Mouse (Mus musculus) heart, embryonic 12.5 days (tissue): Measurements from ENCODE around the gene Rab7. TPM values are rescaled to one million over a fixed set of nuclear protein-coding genes. Genes with fewer than 3 reads are reported as not detected.

Source experiments
- ATAC-seq: fragments of 200-750 bp; cut with Nextera tagmentation; 2 replicates; pipeline ENCODE4 v1.8.0; 2017; ENCODE audit warnings: moderate TSS enrichment, moderate library complexity; ENCODE audit not compliant: insufficient number of reproducible peaks, low FRiP score
- H3K27ac ChIP-seq: fragments of 300-500 bp; sonication (generic); 2 replicates; pipeline ENCODE4 v1.5.1; 2016; ENCODE audit warnings: mild to moderate bottlenecking, moderate library complexity; ENCODE audit not compliant: poor library complexity, severe bottlenecking
- H3K27me3 ChIP-seq: fragments of 300-500 bp; sonication (generic); replicated peaks from 2 replicates; pipeline ENCODE4 v1.6.1; 2016; ENCODE audit warnings: mild to moderate bottlenecking, moderate library complexity
- H3K36me3 ChIP-seq: fragments of 300-500 bp; sonication (generic); 2 replicates; pipeline ENCODE4 v1.6.1; 2016; ENCODE audit warnings: mild to moderate bottlenecking, moderate library complexity
- H3K4me1 ChIP-seq: fragments of 300-500 bp; sonication (generic); replicated peaks from 2 replicates; pipeline ENCODE4 v1.6.1; 2016; ENCODE audit warnings: mild to moderate bottlenecking
- H3K4me2 ChIP-seq: fragments of 300-500 bp; sonication (generic); 2 replicates; pipeline ENCODE4 v1.6.1; 2016; ENCODE audit warnings: mild to moderate bottlenecking, moderate library complexity
- H3K4me3 ChIP-seq: fragments of 300-500 bp; sonication (generic); 2 replicates; pipeline ENCODE4 v1.5.1; 2016; ENCODE audit warnings: mild to moderate bottlenecking
- H3K9ac ChIP-seq: fragments of 300-500 bp; sonication (generic); 2 replicates; pipeline ENCODE4 v1.6.1; 2016; ENCODE audit warnings: mild to moderate bottlenecking, moderate library complexity
- H3K9me3 ChIP-seq: fragments of 300-500 bp; sonication (generic); replicated peaks from 2 replicates; pipeline ENCODE4 v1.6.1; 2016; ENCODE audit warnings: mild to moderate bottlenecking, moderate library complexity
- WGBS: fragments of 180-500 bp; shearing (Covaris S2); methylation state at CpG from one replicate; pipeline ENCODE4 v1.1.7; 2016; 5-methylcytosine and 5-hydroxymethylcytosine counted together
- polyA plus RNA-seq: library from polyadenylated mRNA; unstranded; fragments of >200 nt; fragmentation: Nextera tagmentation; extraction: Ambion mirVana; gene quantifications from 2 replicates; pipeline ENCODE4 v1.2.1, GENCODE M21; 2016

Rab7 gene
- polyA plus RNA-seq, 1 experiment from 2014 or later = 202 TPM

DNA sequence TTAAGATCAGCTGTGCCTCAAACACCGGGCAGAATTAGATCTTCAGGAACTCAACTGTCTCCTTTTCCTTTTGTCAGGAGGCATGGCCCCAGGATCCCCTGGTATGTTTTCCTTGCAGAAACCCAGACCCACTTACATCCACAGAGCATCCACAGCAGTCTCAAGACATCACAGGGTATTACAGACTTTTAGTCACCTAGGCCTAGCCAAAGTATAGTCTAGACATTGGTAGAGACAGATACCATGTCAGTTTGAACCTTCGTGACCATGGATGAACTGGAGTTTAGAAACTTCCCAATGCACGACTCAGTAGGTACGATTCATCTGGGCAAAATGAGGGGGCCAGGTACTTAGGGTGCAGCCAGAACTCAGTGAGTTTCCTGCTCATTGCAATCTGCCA, 46.7 kb downstream of the Rab7 start:
- WGBS = 82% methylated on average over 4 of the region's 4 CpGs
- peaks cover 32% of the 10 kb centered on the region for H3K4me1 ChIP-seq
- ATAC-seq = no peak
- H3K9me3 ChIP-seq = no peaks in the 10 kb centered on the region
- H3K9ac ChIP-seq = no peak overlapping the region
- no peak overlapping the region for H3K27ac ChIP-seq
- H3K4me2 ChIP-seq = no peak overlapping the region
- H3K4me3 ChIP-seq = no peak overlapping the region
- H3K27me3 ChIP-seq = no peaks in the 10 kb centered on the region
- peaks cover 47% of the 10 kb centered on the region for H3K36me3 ChIP-seq

DNA sequence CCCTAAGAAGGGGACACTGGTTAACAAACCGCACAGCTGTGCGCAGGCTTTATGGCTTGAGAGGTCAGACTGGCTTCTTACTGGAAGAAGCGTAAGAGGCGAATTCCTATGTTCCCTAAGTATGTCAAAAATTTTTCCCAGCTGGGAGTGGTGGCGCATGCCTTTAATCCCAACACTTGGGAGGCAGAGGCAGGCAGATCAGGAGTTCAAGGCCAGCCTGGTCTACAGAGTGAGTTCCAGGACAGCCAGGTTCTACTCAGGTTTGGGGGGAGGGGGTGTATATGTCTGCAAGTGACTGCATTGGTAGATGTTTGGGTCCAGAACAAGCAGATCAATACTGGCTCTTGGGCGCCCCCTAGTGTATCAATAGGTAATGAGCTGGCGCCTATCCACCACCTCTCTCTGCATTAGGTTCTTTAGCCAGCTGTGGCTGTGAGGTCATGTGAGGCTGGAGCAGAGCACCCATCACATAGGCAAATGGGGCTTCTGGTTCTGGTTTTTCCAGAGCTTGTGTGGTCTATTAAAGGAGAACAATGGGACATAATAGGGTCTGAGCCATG, 47.3 kb downstream of the Rab7 start:
- Histone ChIP-seq H3K36me3 (peaks cover 41% of the 10 kb centered on the region), H3K9me3 (no peaks in the 10 kb centered on the region), H3K4me2 (no peak overlapping the region), H3K4me3 (no peak overlapping the region), H3K27ac (no peak overlapping the region), H3K27me3 (no peaks in the 10 kb centered on the region), H3K9ac (no peak overlapping the region), H3K4me1 (peaks cover 35% of the 10 kb centered on the region)
- 63% methylated on average over 7 of the region's 7 CpGs for WGBS
- no peak for ATAC-seq

DNA sequence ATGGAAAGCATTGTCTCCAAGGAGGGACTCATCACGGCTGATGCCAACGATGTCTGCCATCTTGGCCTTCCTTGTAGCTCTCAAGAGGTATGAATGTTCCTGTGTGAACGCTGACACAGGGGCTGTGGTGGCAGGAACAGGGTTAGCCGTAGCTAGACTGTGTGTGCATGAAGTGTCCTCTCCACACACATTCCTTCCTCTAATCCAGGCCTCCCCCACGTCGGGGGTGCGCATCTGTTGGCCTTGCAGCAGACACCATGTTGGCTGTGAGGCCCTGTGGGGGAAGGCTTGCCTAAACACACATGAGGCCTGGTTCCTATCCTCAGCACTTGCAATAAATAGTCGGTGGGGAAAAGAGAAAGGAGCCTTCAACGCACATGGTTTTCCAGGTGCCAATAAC, 48.5 kb downstream of the Rab7 start:
- 70% methylated on average over 9 of the region's 9 CpGs for WGBS

DNA sequence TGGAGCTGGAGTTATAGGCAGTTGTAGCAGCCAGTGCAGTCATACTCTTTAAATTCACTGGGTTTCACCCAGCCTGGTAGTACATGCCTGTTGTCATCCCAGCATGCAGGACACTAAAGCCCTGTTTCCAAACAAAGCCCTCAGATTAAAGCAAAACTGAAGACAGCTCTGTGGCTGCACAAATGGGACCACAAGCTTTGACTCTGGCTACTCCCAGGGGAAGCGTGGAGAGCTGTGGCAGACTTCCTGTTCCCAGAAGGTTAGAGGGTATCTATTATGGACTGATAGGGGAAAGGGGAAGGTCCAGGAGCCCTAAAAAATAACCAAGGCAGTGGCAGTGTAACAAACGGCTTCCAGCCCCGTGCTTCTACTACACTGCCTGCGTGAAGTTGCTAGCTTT, 49.6 kb downstream of the Rab7 start:
- H3K27ac ChIP-seq = no peak overlapping the region
- H3K4me3 ChIP-seq = no peak overlapping the region
- H3K27me3 ChIP-seq = no peaks in the 10 kb centered on the region
- H3K4me1 ChIP-seq = peaks cover 41% of the 10 kb centered on the region
- 51% methylated on average over 4 of the region's 4 CpGs for WGBS
- H3K9ac ChIP-seq = no peak overlapping the region
- no peaks in the 10 kb centered on the region for H3K9me3 ChIP-seq
- ATAC-seq = no peak
- peaks cover 19% of the 10 kb centered on the region for H3K36me3 ChIP-seq
- no peak overlapping the region for H3K4me2 ChIP-seq

More for the DNA sequence above, 48.5 kb downstream of the Rab7 start:
- Histone ChIP-seq H3K4me2 (no peak overlapping the region), H3K4me3 (no peak overlapping the region), H3K27ac (no peak overlapping the region), H3K36me3 (peaks cover 30% of the 10 kb centered on the region), H3K9ac (no peak overlapping the region), H3K27me3 (no peaks in the 10 kb centered on the region), H3K4me1 (peaks cover 41% of the 10 kb centered on the region), H3K9me3 (no peaks in the 10 kb centered on the region)
- ATAC-seq = no peak

DNA sequence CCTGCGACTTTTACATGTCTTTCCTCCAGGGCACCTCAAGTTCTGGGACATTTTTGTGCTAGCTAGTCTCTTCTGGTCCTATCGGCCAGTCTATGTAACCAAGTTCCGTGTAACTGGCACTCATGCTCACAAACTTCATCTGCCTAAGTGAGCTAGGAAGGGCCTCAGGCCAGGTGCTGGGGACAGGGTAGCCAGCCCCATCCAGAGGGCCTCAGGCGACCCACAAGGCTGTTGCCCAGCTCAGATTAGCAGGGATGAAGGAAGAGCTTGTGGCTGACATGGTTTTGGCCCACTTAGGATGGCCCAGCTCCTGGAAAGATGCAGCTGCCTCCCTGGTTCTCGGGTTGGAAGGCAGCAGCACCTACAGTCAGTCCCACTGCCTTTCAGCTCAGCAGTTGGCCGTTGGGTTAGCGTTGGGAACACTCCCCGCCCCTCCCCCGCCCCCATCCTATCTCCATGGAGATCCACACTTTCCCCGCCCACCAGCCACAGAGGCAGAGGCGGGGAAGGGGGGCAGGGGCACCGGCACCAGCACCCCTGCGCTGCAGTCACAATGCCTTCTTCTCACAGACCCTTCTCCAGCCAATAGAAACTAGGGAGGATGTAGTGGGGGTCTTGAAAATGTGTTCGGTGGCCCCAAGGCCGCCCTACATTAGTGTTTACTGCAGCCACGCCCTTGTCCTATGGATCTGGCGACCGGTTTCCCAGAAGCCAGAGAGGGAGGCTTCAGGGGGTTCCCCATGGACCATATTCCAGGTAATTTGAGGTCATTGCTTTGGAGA, 51.1 kb downstream of the Rab7 start:
- Histone ChIP-seq H3K4me1 (peaks cover 41% of the 10 kb centered on the region), H3K9me3 (no peaks in the 10 kb centered on the region), H3K9ac (peak overlapping the region; percentile 31; the same call in 1 of the 2 replicates), H3K36me3 (peaks cover 9% of the 10 kb centered on the region), H3K4me3 (peak overlapping the region; percentile 35), H3K4me2 (peak overlapping the region; percentile 67), H3K27me3 (no peaks in the 10 kb centered on the region), H3K27ac (0 out of 2 replicates have a peak overlapping the region, but pooled peaks have one; percentile 26)
- WGBS = 7% methylated on average over 18 of the region's 18 CpGs
- ATAC-seq = peak; percentile 71

DNA sequence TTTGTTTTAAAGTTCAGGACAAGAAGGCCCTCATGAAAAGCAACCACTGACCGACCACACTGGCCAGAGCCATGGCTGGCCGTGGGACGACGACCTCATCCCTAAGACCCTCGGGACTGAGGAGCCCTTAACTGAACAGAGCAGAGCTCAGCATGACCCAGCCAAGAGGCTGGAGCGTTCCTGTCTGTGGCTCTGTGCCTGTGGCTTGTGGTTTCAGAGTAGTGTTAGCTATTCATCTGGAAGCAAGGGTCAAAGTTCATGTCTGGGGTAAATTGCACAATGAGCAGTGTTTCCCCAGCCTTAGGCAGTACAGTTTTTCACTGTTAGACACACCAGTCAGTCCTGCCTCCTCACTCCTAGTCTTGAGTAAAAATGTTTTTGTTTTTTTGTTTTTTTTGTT, 52.3 kb downstream of the Rab7 start:
- Histone ChIP-seq H3K9me3 (no peaks in the 10 kb centered on the region), H3K4me2 (no peak overlapping the region), H3K36me3 (peaks cover 4% of the 10 kb centered on the region; the same call in 1 of the 2 replicates), H3K9ac (no peak overlapping the region), H3K27me3 (no peaks in the 10 kb centered on the region), H3K4me3 (no peak overlapping the region), H3K4me1 (peaks cover 41% of the 10 kb centered on the region), H3K27ac (no peak overlapping the region)
- 51% methylated on average over 6 of the region's 6 CpGs for WGBS
- no peak for ATAC-seq

DNA sequence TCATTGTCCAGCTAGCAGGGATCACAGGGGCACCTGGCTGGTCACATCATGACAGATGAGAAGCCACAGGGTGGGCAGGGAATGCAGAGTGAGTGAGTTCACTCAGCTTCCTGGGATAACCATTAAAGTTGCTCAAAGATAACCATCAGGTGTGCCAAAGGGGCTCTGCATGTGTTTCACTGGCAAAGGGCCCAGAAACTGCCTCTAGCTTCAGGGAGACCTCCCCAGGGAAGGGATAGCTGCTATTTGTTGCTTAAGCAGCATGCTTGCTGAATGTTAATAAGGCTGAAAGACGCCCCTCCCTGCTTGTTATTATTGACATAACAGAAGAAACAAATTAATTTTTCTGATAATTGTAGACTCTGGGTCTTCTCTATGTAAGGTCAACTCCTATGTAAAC, 53.2 kb downstream of the Rab7 start:
- H3K4me3 ChIP-seq = no peak overlapping the region
- no peaks in the 10 kb centered on the region for H3K9me3 ChIP-seq
- no peaks in the 10 kb centered on the region for H3K27me3 ChIP-seq
- H3K36me3 ChIP-seq = peaks cover 4% of the 10 kb centered on the region; the same call in 1 of the 2 replicates
- H3K4me1 ChIP-seq = peaks cover 37% of the 10 kb centered on the region
- H3K9ac ChIP-seq = no peak overlapping the region
- no peak for ATAC-seq
- WGBS = 93% methylated on average over 1 of the region's 1 CpGs
- no peak overlapping the region for H3K27ac ChIP-seq
- no peak overlapping the region for H3K4me2 ChIP-seq

DNA sequence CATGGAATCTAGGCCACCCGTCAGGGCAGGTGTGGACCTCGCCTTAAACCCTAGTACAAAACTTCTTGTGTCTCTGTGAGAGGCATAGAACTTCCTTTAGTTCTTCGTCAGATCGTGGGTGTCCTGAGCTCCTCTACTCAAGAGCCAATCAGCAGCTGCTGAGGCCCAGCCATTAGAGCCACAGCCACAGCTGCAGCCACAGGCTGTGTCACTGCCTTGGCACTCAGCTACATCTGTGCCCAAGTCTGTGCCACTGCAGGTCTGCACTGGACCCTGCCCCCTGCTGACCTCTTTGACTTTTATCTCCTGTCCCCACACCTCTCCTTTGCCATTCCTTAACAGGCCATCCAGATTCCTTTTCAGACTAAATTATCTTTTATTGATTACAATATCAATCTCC, 53.9 kb downstream of the Rab7 start:
- Histone ChIP-seq H3K4me1 (peaks cover 32% of the 10 kb centered on the region), H3K9ac (no peak overlapping the region), H3K27me3 (no peaks in the 10 kb centered on the region), H3K4me2 (no peak overlapping the region), H3K36me3 (peaks cover 4% of the 10 kb centered on the region; the same call in 1 of the 2 replicates), H3K4me3 (no peak overlapping the region), H3K27ac (no peak overlapping the region), H3K9me3 (no peaks in the 10 kb centered on the region)
- 74% methylated on average over 4 of the region's 4 CpGs for WGBS
- ATAC-seq = no peak

DNA sequence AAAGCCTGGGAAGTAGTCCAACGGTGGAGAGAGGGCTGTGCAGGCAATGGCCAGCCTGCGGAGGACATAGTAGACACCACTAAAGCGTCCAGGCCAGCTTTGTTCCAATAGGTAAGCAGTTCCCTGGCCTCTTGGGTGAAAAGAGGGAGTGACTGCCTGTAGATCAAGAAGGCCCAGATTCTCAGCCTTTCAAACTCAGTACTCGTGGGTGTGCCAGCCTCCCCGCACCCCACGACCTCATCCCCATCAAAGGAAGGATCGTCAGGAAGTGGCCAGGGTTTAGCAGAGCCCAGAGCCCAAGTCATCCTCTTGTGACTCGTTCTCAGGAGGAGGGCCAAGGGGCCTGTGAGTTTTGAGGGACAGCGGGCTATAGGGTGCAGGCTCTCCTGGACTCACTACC, 62.6 kb downstream of the Rab7 start:
- H3K4me1 ChIP-seq = peaks cover 14% of the 10 kb centered on the region
- peak overlapping the region; percentile 98; the same call in 1 of the 2 replicates for H3K4me3 ChIP-seq
- peak overlapping the region; percentile 96; the same call in 1 of the 2 replicates for H3K9ac ChIP-seq
- peaks cover 19% of the 10 kb centered on the region for H3K36me3 ChIP-seq
- no peaks in the 10 kb centered on the region for H3K9me3 ChIP-seq
- no peaks in the 10 kb centered on the region for H3K27me3 ChIP-seq
- no peak overlapping the region for H3K27ac ChIP-seq
- no peak for ATAC-seq
- peak overlapping the region; percentile 96 for H3K4me2 ChIP-seq
- 70% methylated on average over 9 of the region's 9 CpGs for WGBS

DNA sequence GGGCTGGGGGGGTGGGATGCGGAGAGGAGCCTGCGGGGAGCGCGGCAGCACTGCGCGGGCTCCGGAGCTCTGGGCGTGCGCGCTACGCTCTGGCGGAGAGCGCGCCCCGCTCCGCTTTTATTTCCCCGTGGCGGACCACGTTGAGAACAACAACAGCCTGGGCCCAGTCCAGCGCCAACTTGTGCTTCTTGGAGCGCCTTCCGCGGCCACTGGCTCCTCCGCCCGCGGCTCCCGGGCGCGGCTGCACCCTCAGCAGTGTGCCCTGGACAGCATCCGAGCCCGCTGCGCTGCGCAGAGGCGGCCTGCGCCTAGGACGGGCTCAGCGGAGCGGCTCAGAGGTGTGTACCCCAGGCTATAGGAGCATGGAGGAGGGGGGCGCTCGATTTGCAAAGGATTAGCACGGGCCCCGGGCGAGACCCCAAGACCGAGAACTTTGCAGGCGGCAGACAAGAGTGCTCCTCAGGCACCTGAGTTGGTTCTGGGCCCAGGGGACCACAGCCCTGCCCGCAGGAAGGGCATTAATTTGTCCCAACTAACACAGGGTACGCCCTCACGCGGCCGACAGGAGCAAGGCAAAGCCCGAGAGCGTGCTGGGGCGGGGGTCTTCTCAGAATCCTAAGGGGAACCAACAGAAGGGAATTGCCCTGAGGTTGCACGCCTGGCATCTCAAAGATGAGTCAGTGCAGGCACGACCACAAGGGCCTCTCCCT, 63.4 kb downstream of the Rab7 start, which contains the start of gene H1fx:
Gene H1fx (minus strand): TSS at position 91 of the 710 bp plus-strand sequence.
- peak within 1 kb of the TSS; percentile 71 for H3K27ac ChIP-seq
- H3K4me2 ChIP-seq = peak within 1 kb of the TSS; percentile 96
- peak within 1 kb of the TSS; percentile 96 for H3K9ac ChIP-seq
- H3K27me3 ChIP-seq = no peaks in the 10 kb centered on the region
- peak; percentile 82 for ATAC-seq
- no peaks in the 10 kb centered on the region for H3K9me3 ChIP-seq
- H3K4me3 ChIP-seq = peak within 1 kb of the TSS; percentile 98
- WGBS = under 1% methylated on average over 53 of the region's 55 CpGs
- H3K36me3 ChIP-seq = peaks cover 19% of the 10 kb centered on the region
- peaks cover 14% of the 10 kb centered on the region for H3K4me1 ChIP-seq

DNA sequence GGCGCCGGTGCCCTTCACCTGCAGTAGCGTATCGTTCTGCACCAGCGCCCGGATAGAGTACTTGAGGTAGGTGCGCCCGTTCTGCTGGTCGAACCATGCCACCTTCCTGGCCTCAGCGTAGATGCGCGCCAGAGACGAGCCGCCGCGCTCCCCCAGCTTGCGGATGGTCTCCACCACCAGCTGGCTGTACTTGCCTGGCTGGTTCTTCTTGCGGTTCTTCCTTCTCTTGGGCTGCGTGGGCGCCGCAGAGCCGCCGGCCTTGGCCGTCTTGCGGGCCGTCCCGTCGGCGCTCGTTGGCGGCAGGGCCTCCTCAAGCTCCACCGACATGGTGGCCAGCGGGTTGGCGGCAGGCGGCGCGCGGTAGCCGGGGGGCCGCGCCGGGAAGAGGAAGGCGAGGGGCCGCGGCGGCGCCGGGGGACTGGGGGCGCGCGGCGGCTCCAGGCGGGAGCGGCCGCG, 64.0 kb downstream of the Rab7 start:
- H3K9ac ChIP-seq = peak overlapping the region; percentile 96
- H3K9me3 ChIP-seq = no peaks in the 10 kb centered on the region
- H3K27me3 ChIP-seq = no peaks in the 10 kb centered on the region
- H3K4me3 ChIP-seq = peak overlapping the region; percentile 98
- peaks cover 14% of the 10 kb centered on the region for H3K4me1 ChIP-seq
- ATAC-seq = peak; percentile 58
- H3K4me2 ChIP-seq = peak overlapping the region; percentile 96
- H3K27ac ChIP-seq = peak overlapping the region; percentile 71
- peaks cover 19% of the 10 kb centered on the region for H3K36me3 ChIP-seq
- 1% methylated on average over 53 of the region's 56 CpGs for WGBS
